Mouse (Mus musculus) left cerebral cortex, postnatal 4 days (tissue): ENCODE data around the gene Cracr2b. TPM values are rescaled to one million over a fixed set of nuclear protein-coding genes. Genes with fewer than 3 reads are reported as not detected.

ENCODE experiments used
- DNase-seq: peaks from one replicate; pipeline ENCODE4 v3.0.0-alpha.2; 2022
- intact Hi-C: fragments of 180-260 bp; cut with DNase I; formaldehyde crosslinking; loops from one replicate; pipeline ENCODE4 v1.15.1; 2025
- total RNA-seq, 2 experiments: library from RNA; stranded (reverse); gene quantifications; 2 replicates each; pipeline ENCODE4 v1.2.3; 2021

Gene Cracr2b
- total RNA-seq, 2 experiments from 2014 or later = 4.4 to 4.9 TPM

DNA sequence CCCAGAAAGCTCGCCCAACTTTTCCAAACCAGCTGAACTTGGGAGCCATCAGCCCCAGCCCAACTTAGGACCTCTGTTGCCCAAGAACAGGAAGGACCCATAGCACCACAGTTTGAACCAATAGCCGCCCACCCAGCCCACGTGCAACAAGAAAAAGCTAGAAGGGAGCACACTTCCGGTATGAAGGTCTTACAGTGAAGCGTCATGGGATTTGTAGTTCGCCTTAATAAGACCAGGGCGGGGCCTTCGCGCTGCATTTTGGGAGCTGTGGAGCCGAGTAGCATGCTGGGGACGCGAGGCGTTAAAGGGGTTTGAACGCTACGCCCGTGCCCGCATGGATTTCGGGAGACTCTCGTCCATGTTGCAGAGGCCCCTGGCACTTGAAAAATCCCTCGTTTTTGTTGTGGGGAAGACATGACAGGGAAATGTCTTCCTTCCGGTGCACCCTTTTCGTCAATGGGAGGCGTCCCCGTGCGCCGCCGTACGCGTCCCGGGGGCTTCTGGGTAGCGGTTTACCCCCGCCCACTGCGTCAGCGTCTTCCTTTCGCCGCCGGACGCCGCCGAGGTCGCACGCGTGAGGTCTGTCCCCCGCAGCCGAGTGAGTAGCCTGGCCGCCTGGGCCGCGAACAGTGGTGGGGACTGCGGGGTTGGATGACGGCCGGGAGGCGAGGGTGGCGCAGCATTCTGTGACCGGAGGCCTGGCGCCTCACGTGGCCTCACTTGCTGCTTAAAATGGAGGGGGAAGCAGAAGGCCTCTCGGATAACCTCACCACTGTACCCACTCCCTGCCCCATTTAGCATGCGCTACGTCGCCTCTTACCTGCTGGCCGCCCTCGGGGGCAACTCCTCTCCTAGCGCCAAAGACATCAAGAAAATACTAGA is 13.5 kb upstream of the Cracr2b start, which contains the start of gene Rplp2:
Rplp2 (plus strand) TSS at position 261 of the 882 bp plus-strand sequence.
- peak; percentile 95 for DNase-seq
- intact Hi-C loops = no loop called here

DNA sequence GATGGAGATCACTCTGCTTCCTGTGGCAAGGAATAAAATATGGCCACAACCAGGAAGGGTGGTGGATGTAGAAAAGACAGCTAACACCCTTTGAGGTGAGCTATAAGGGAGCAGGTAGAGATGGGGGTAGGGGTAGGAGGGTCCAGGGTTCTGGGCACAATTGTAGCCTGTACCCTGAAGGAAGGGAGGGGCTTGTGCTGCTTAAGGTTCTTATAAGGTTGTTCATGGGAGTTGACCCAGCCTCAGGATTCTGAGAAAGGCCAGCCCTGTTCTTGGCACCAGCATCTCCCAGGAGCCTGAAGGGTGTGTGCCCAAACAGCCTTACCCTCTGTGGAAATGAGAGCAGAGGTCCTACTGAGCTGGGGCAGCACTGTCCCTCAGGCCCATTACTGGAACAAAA is 9.0 kb upstream of the Cracr2b start:
- no peak for DNase-seq
- intact Hi-C loops = no loop called here

- intact Hi-C loops = no loop called here
- no peak for DNase-seq
These were observed 7.3 kb upstream of the Cracr2b start for GRCm38 (mm10) chr7:141453636-141454035.

GRCm38 (mm10) chr7:141454967-141455551 is 5.8 kb upstream of the Cracr2b start, which contains the start of gene Pnpla2:
Gene Pnpla2, plus strand, starts transcription at chr7:141455198.
- intact Hi-C loops = no loop called here
- DNase-seq = peak; percentile 94

GRCm38 (mm10) chr7:141455610-141456314 is 5.1 kb upstream of the Cracr2b start:
- DNase-seq = no peak
- intact Hi-C loops = no loop called here

- DNase-seq = no peak
- intact Hi-C loops = no loop called here
These were observed 4.2 kb upstream of the Cracr2b start for GRCm38 (mm10) chr7:141456739-141457138.

GRCm38 (mm10) chr7:141457236-141457635 is 3.7 kb upstream of the Cracr2b start:
- intact Hi-C loops = no loop called here
- no peak for DNase-seq

DNA sequence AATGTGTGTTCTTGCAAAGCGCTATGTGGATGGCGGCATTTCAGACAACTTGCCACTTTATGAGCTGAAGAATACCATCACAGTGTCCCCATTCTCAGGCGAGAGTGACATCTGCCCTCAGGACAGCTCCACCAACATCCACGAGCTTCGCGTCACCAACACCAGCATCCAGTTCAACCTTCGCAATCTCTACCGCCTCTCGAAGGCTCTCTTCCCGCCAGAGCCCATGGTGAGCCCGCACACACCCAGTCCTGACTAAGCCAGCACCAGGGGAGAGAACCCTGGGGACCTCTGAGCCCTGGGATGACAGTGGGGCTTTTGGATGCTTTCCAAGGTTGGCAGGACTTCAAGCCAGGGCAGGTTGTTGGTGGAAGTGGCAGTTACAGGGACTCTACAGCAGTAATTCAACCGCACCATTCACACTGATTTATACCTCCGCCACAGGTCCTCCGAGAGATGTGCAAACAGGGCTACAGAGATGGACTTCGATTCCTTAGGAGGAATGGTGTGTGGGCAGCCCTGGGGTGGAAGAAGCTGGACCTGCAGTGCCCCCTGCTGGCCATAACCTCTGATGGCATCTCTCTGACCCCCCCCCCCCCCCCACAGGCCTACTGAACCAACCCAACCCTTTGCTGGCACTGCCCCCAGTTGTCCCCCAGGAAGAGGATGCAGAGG is 2.8 kb upstream of the Cracr2b start:
- DNase-seq = no peak
- intact Hi-C loops = no loop called here

- DNase-seq = no peak
These were observed 2.2 kb upstream of the Cracr2b start for GRCm38 (mm10) chr7:141458661-141459060.

GRCm38 (mm10) chr7:141459301-141459711 is 1.6 kb upstream of the Cracr2b start:
- DNase-seq = no peak
- intact Hi-C loops = no loop called here

More at GRCm38 (mm10) chr7:141458661-141459060, 2.2 kb upstream of the Cracr2b start:
- intact Hi-C loops = no loop called here

DNA sequence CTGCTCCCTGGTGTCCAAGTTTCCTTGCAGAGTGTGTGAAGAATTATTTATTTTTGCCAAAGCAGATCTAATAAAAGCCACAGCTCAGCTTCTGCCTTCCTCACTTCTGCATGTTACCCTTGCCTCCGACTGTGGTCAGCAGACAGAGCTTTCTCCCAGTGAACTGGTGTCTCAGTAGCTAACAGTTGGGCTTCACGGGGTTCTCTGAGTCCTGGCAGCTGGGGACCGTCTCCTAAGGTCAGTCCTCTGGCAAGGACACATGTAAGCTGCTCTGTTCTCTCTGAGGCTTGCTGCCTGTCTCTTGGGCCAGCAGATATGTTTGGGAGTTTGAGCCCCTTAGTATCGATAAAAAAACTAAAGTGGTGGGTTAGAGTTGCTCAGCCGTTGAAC is 898 bp upstream of the Cracr2b start:
- no peak for DNase-seq
- intact Hi-C loops = no loop called here

- intact Hi-C loops = no loop called here
- no peak for DNase-seq
These were observed 833 bp downstream of the Cracr2b start for GRCm38 (mm10) chr7:141461521-141462332.

DNA sequence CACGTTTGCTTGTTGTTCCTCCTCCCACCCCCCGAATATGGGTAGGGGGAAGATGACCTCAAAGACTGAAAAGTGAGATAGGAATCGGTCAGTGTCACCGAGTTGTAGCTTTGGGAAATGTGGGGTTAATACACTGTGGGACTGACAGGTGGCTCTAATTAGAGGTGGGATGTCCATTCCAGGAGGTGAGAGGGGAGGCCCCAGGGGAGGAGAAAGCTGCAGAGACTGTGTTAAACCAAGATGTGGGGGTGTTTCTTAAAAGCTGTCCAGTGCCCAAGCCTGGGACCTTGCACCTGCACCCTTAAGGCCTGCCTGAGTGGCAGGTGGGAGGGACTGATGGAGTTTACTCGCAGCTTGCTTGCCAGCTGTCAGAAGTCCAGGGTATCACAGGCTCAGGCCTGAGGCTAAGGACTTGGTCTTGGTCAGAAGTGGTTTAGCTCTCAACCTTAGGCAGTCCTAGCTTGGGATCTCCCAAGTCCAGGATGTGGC is 1.5 kb downstream of the Cracr2b start:
- DNase-seq = no peak
- intact Hi-C loops = no loop called here

DNA sequence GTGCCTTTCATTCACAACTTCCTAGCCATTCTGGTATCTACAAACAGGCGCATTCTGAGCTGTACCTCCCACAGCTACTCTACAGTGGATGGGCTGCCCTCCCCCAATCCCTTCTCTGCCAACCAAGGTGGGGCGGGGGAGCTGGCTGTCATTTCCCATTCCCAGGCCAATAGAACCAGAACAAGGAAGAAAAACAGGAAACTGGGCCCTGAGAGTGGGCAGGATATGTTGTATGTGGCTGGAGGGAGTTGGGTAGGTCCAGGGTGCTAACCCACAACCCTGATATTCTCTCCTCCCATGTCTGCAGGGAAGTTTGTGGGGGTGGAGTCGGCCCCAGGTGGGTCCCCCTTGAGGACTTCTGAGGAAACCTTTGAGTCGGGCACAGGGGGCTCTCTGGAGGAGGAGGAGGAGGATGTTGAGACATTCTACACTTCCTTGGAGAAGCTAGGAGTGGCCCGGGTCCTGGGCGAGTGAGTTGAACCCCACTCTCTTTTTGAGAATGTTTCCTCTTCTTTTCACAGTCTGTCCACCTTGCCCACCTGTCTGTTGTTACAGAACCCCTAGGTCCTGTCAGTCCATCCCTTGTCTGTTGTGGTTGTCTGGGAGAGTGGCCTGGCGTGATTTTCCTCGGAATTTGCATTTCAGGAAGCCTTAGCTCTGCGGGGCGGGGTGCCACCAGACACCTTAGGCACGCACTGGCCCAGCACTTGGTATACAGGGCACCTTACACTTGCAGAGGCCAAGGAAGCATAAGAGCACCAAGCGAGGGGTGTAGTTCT is 3.1 kb downstream of the Cracr2b start:
- no peak for DNase-seq
- intact Hi-C loops = no loop called here

DNA sequence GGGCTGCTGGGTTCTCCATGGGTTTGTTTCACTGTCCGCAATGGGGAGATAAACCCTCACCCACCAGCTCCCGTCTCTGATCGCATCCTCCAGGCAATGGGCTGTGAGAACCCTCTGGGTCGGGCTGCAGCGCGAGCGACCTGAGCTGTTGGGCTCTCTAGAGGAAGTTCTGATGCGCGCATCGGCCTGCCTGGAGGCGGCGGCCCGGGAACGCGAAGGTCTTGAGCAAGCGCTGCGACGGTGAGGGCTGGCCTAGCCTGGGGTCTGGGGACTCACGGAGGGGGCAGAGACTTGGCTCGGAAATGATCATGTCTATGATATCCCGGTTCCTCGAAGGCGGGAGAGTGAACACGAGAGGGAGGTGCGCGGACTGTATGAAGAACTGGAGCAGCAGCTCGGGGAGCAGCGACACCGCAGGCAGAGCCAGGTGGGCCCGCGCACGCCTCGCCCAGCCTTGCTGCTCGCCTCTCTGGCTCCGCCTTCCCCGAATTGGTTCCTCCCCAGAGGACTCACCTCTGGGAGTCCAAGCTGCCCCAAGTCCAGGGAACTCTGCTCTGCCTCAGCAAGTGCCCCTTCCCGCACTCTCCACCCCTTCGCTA is 3.8 kb downstream of the Cracr2b start:
- intact Hi-C loops = no loop called here
- DNase-seq = no peak

GRCm38 (mm10) chr7:141465388-141466044 is 4.6 kb downstream of the Cracr2b start:
- no peak for DNase-seq
- intact Hi-C loops = no loop called here

DNA sequence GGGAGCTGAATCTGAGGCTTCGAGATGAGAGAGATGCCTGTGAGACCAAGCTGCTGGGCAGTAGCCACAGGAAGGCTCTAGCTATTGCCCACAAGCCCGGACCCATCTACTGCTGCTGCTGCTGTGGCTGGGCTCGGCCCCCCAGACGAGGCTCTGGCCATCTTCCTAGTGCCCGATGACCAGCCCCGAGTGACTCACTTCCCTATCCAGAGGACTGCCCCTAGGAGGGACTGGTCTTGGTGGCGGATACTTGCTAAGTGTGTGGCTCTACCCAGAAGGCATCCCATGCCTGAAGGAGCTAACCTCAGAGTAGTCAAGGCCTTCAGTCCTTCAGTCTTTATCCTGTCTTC is 5.1 kb downstream of the Cracr2b start:
- DNase-seq = no peak

GRCm38 (mm10) chr7:141466607-141467148 is 5.8 kb downstream of the Cracr2b start:
- intact Hi-C loops = no loop called here
- no peak for DNase-seq

More for the DNA sequence above, 5.1 kb downstream of the Cracr2b start:
- intact Hi-C loops = no loop called here
